Mouse (Mus musculus) cerebellum, postnatal 4 days (tissue): ENCODE results near the gene Plekha5.

Experiments used
- DNase-seq, 2 experiments: peaks; one replicate each; pipeline ENCODE4 v3.0.0; 2022; ENCODE audit warnings: low spot score in 2 of 2, mixed read lengths in 1 of 2

Gene Plekha5

GRCm38 (mm10) chr6:140423846-140424200 is at the start of gene Plekha5:
TSS of gene Plekha5 (plus strand) at chr6:140424054.
- DNase-seq: peak; percentile 54 to 70

GRCm38 (mm10) chr6:140375671-140376070 is 48.2 kb upstream of the Plekha5 start:
- DNase-seq: no peak

- DNase-seq: no peak
These were observed 43.3 kb upstream of the Plekha5 start for GRCm38 (mm10) chr6:140380588-140380987.

- no peak for DNase-seq
These were observed 42.7 kb upstream of the Plekha5 start for GRCm38 (mm10) chr6:140381162-140381561.

GRCm38 (mm10) chr6:140383580-140384400 is 40.1 kb upstream of the Plekha5 start:
- DNase-seq: no peak

DNA sequence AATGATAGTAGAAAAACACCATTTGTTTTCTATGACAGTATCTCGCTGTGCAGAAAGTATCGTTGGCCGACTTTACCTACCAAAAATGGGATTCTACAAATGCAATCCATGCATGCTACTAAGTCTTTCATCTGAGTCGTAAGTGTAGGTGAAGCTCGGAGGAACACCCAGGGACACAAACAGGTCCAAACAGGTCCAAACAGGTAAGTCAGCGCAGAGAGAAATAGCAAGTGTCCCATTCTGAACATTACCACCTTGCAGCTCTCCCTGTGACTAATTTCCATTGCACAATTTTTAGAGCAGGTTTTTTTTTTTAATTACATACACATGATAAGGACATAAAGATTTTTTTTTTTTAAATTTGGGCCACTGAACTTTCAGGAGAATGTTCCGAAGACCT is 27.2 kb upstream of the Plekha5 start:
- DNase-seq: no peak

GRCm38 (mm10) chr6:140402766-140403310 is 21.0 kb upstream of the Plekha5 start:
- DNase-seq: no peak

GRCm38 (mm10) chr6:140411996-140412395 is 11.9 kb upstream of the Plekha5 start:
- DNase-seq: no peak

DNA sequence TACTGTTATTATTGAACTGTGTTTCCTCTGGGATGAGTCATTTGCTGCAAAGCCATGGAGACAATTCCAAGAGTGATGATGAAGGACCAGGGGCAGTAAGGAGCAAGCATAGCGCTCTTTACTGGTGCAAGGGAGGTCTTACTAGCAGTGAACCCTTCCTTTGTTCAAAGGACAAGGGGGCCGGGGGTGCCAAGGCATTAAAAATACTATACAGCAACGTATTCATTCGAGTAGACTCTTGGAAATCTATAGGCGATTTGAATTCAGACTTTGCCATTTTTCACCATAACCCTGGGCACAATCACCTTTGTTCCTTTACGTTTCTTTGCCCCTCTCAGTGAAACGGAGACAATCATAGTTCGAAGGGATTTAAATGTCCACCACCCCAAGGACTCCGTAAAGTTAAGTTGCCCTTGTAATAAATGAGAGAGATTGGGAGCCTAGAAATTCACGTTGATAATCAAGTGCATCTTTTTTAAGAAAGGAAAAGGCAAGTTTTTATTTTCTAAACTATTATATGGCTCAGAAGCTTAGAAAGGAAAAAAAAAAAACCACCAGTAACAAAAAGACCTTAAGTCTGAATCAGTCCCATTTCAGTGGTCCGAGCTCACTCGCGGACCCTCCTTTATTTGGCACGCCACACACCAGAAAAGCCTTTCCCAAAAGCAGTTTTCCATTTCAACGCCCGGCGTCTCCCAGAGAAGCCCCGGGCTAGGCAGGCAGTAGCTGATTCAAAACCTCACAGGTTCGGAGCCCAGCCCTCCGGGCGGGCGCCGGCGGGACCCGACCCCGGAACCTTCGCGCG is 611 bp upstream of the Plekha5 start:
- DNase-seq: no peak

DNA sequence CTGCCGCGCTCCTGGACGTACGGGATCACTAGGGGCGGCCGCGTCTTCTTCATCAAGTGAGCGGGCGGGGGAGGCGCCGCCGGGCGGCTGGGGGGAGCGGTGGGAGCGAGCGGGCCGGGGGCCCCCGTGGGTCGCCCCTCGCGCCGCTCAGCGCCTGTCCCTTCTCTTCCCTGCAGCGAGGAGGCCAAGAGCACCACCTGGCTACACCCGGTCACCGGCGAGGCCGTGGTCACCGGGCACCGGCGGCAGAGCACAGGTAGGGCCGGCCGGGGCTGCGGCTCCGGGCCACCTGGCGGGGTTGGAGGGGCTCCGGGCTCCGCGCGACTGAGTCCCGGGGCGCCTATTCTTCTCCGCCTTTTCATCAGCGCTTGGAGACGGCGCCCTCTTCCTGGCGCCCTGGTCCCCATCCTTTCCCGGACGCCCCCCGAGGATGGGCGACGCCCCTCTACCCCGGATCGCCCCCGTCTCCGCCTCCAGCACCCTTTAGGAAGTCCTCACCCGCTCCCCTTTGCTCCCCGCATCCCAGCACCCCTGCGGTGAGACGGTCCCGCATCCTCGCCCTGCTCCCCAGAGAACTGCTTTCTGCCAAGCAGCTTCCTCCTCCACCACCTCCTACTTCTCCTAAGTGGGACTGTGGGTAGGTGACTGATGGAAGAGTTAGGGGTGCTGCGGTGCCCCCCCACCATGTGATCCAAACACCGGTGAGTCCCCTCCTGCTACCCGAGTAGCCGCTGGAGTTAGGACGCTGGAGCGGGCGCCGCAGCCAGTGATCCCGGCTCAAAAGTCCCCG is 542 bp downstream of the Plekha5 start:
- DNase-seq: peak; percentile 28 to 52

GRCm38 (mm10) chr6:140424991-140425361 is 1.1 kb downstream of the Plekha5 start:
- DNase-seq: peak; percentile 32

GRCm38 (mm10) chr6:140429236-140429635 is 5.4 kb downstream of the Plekha5 start:
- no peak for DNase-seq

DNA sequence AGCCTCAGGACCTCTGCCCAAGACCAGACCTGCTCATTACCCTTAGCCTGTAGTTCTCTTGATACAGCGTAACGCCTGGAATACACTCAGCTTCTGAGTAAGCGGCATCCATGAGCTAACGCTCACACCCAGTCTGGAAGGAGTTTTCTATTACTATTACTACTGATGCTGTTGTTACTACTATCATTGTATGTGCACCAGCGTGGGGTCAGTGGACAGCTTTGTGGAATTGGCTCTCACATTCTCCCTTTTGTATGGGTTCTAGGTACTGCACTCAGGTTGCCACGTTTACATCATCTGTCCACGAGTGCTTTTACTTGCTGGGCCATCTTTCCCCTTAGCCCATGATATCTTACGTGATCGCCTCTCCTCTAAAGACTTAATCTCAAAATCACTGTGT is 8.5 kb downstream of the Plekha5 start:
- DNase-seq: no peak

DNA sequence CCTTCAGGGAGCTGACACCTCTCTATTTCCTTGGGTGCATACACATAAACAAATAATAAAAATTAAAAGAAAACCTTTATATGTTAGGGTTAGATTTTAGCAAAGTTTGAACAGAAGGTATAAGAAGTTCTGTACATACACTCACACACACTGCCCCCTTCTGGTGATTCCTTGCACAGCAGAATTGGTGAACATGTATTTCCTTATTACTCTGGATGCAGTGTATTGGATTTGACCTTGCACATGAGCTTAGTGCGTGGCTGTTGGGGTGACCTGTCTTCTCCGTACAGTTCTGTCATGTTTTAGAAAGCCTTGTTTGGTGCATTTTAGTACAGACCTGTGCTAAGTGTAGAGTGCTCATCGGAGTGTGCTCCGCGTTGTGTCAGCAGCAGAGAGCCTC is 19.5 kb downstream of the Plekha5 start:
- DNase-seq: peak; percentile 31 to 59

DNA sequence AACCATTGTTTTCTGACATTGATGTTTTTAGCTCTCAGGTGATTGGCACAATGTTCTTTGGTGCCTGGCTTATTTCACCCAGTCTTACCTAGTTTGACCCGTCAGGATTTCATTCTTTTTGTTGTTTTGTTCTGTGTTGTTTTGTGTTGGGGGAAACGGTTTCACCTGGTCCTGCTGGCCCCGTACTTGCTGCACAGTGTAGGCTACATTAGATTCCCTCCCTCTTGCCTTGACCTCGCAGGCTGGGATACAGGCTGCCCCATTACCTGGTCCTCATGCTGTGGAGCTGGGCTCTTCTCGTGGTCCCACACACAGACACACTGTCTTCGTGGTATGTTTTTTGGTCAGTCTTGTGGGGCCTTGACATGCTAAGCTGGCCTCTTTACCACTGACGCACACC is 20.3 kb downstream of the Plekha5 start:
- no peak for DNase-seq

GRCm38 (mm10) chr6:140444855-140445465 is 21.1 kb downstream of the Plekha5 start:
- DNase-seq: no peak

GRCm38 (mm10) chr6:140448010-140448739 is 24.3 kb downstream of the Plekha5 start:
- DNase-seq: no peak

GRCm38 (mm10) chr6:140450693-140451092 is 26.8 kb downstream of the Plekha5 start:
- DNase-seq: no peak

- no peak for DNase-seq
These were observed 28.9 kb downstream of the Plekha5 start for GRCm38 (mm10) chr6:140452736-140453135.

DNA sequence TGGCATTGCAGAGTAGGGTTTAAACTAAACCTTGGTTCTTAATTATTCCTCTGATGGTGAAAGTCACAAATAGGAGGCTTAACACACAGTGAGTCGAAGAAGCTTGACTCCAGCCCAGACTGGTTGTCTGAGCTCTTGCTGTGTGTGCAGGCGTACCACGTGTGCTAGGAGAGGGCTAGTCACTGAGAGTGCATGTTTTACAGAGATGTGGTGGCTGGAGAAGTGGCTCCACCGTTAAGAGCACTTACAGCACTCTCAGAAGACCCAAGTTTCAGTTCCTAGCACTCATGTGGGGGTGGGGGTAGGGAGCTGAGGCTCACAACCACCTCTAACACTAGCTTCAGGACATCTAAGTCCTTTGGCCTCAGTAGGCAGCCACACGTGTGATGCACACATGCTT is 29.6 kb downstream of the Plekha5 start:
- no peak for DNase-seq

GRCm38 (mm10) chr6:140454388-140454787 is 30.5 kb downstream of the Plekha5 start:
- no peak for DNase-seq
